Mouse (Mus musculus) forebrain, embryonic 11.5 days (tissue): ENCODE data around the gene Gp2. TPM values are rescaled to one million over a fixed set of nuclear protein-coding genes. Genes with fewer than 3 reads are reported as not detected.

ENCODE experiments used
- ATAC-seq: fragments of 200-750 bp; cut with Nextera tagmentation; replicated peaks from 2 replicates; pipeline ENCODE4 v1.8.0; 2017; ENCODE audit warnings: moderate TSS enrichment; ENCODE audit not compliant: low FRiP score
- DNase-seq: peaks from one replicate; pipeline ENCODE4 v3.0.0-alpha.2; 2017; ENCODE audit warnings: low spot score
- H3K27ac ChIP-seq: fragments of 300-500 bp; sonication (generic); 2 replicates; pipeline ENCODE4 v1.5.1; 2014; ENCODE audit warnings: low read depth, low read length
- H3K27me3 ChIP-seq: fragments of 300-500 bp; sonication (generic); 2 replicates; pipeline ENCODE4 v1.6.1; 2014; ENCODE audit warnings: mild to moderate bottlenecking, low read length, mixed read lengths; ENCODE audit not compliant: control insufficient read depth, insufficient read depth
- H3K36me3 ChIP-seq: fragments of 300-500 bp; sonication (generic); 2 replicates; pipeline ENCODE4 v1.6.1; 2014; ENCODE audit warnings: mild to moderate bottlenecking, low read length, moderate library complexity, mixed read lengths; ENCODE audit not compliant: control insufficient read depth, insufficient read depth
- H3K4me1 ChIP-seq: fragments of 300-500 bp; sonication (generic); replicated peaks from 2 replicates; pipeline ENCODE4 v1.6.1; 2014; ENCODE audit warnings: low read length, mixed read lengths; ENCODE audit not compliant: control insufficient read depth, insufficient read depth
- H3K4me2 ChIP-seq: fragments of 300-500 bp; sonication (generic); 2 replicates; pipeline ENCODE4 v1.6.1; 2014; ENCODE audit warnings: low read depth, mild to moderate bottlenecking, low read length, moderate library complexity, mixed read lengths; ENCODE audit not compliant: severe bottlenecking
- H3K4me3 ChIP-seq: fragments of 300-500 bp; sonication (generic); 2 replicates; pipeline ENCODE4 v1.5.1; 2014; ENCODE audit warnings: low read depth, low read length
- H3K9ac ChIP-seq: fragments of 300-500 bp; sonication (generic); 2 replicates; pipeline ENCODE4 v1.6.1; 2014; ENCODE audit warnings: low read length
- H3K9me3 ChIP-seq: fragments of 300-500 bp; sonication (generic); 2 replicates; pipeline ENCODE4 v1.6.1; 2016; ENCODE audit warnings: low read length, mixed read lengths; ENCODE audit not compliant: control insufficient read depth
- WGBS: fragments of 180-500 bp; shearing (Covaris S2); extraction: QIAGEN DNeasy Blood & Tissue Kit; methylation state at CpG from one replicate; pipeline ENCODE4 v1.1.7; 2014; 5-methylcytosine and 5-hydroxymethylcytosine counted together
- polyA plus RNA-seq: library from polyadenylated mRNA; unstranded; fragments of >200 nt; fragmentation: Nextera tagmentation; extraction: Ambion mirVana; gene quantifications from 2 replicates; pipeline ENCODE4 v1.2.1, GENCODE M21; 2014

Gp2 gene
- not detected in 2 replicates for polyA plus RNA-seq

GRCm38 (mm10) chr7:119459185-119459584, at the start of gene Gp2:
Gp2 (minus strand) TSS chr7:119459285.
- Histone ChIP-seq H3K27ac (no peak within 1 kb of the TSS), H3K27me3 (no peaks in the 10 kb centered on the region), H3K4me1 (no peaks in the 10 kb centered on the region), H3K4me3 (no peak within 1 kb of the TSS), H3K9me3 (no peaks in the 10 kb centered on the region), H3K9ac (no peak within 1 kb of the TSS), H3K4me2 (no peak within 1 kb of the TSS), H3K36me3 (no peaks in the 10 kb centered on the region)
- DNase-seq (no peak), ATAC-seq (no peak)
- 88% methylated on average over 6 of the region's 6 CpGs for WGBS

GRCm38 (mm10) chr7:119490041-119490780, 31.1 kb upstream of the Gp2 start:
- no peaks in the 10 kb centered on the region for H3K36me3 ChIP-seq
- no peak overlapping the region for H3K27ac ChIP-seq
- no peak overlapping the region for H3K4me3 ChIP-seq
- 86% methylated on average over 4 of the region's 4 CpGs for WGBS
- ATAC-seq (no peak), DNase-seq (no peak)
- H3K4me2 ChIP-seq = no peak overlapping the region
- H3K4me1 ChIP-seq = no peaks in the 10 kb centered on the region
- no peaks in the 10 kb centered on the region for H3K9me3 ChIP-seq
- no peaks in the 10 kb centered on the region for H3K27me3 ChIP-seq
- no peak overlapping the region for H3K9ac ChIP-seq

- DNase-seq (no peak), ATAC-seq (no peak)
- H3K4me2 ChIP-seq = no peak overlapping the region
- H3K9ac ChIP-seq = no peak overlapping the region
- H3K9me3 ChIP-seq = no peaks in the 10 kb centered on the region
- no peak overlapping the region for H3K4me3 ChIP-seq
- H3K36me3 ChIP-seq = no peaks in the 10 kb centered on the region
- no peak overlapping the region for H3K27ac ChIP-seq
- 89% methylated on average over 5 of the region's 5 CpGs for WGBS
- H3K27me3 ChIP-seq = no peaks in the 10 kb centered on the region
- H3K4me1 ChIP-seq = no peaks in the 10 kb centered on the region
Observed at GRCm38 (mm10) chr7:119486683-119487082, 27.6 kb upstream of the Gp2 start.

GRCm38 (mm10) chr7:119484154-119484553, 25.1 kb upstream of the Gp2 start:
- 87% methylated on average over 4 of the region's 4 CpGs for WGBS
- Histone ChIP-seq H3K4me2 (no peak overlapping the region), H3K4me3 (no peak overlapping the region), H3K9me3 (no peaks in the 10 kb centered on the region), H3K36me3 (no peaks in the 10 kb centered on the region), H3K9ac (no peak overlapping the region), H3K27me3 (no peaks in the 10 kb centered on the region), H3K4me1 (no peaks in the 10 kb centered on the region), H3K27ac (no peak overlapping the region)
- no peak for DNase-seq
- ATAC-seq = no peak

- Histone ChIP-seq H3K4me2 (no peak within 1 kb of the TSS), H3K9me3 (no peaks in the 10 kb centered on the region), H3K27me3 (no peaks in the 10 kb centered on the region), H3K27ac (no peak within 1 kb of the TSS), H3K4me3 (no peak within 1 kb of the TSS), H3K4me1 (no peaks in the 10 kb centered on the region), H3K36me3 (no peaks in the 10 kb centered on the region), H3K9ac (no peak within 1 kb of the TSS)
- ATAC-seq (no peak), DNase-seq (no peak)
Observed at GRCm38 (mm10) chr7:119479256-119479655, 20.2 kb upstream of the Gp2 start, which contains the start of gene Umod. Umod (minus strand) TSS chr7:119479282.

GRCm38 (mm10) chr7:119476500-119477389, 17.7 kb upstream of the Gp2 start:
- ATAC-seq (no peak), DNase-seq (no peak)
- no peaks in the 10 kb centered on the region for H3K4me1 ChIP-seq
- H3K4me2 ChIP-seq = no peak overlapping the region
- no peak overlapping the region for H3K27ac ChIP-seq
- WGBS = 80% methylated on average over 33 of the region's 33 CpGs
- H3K9me3 ChIP-seq = no peaks in the 10 kb centered on the region
- no peak overlapping the region for H3K9ac ChIP-seq
- H3K36me3 ChIP-seq = no peaks in the 10 kb centered on the region
- H3K4me3 ChIP-seq = no peak overlapping the region
- H3K27me3 ChIP-seq = no peaks in the 10 kb centered on the region

GRCm38 (mm10) chr7:119454192-119454591, 4.9 kb downstream of the Gp2 start:
- Histone ChIP-seq H3K9me3 (no peaks in the 10 kb centered on the region), H3K9ac (no peak overlapping the region), H3K4me2 (no peak overlapping the region), H3K36me3 (no peaks in the 10 kb centered on the region), H3K4me1 (no peaks in the 10 kb centered on the region), H3K27ac (no peak overlapping the region), H3K4me3 (no peak overlapping the region), H3K27me3 (no peaks in the 10 kb centered on the region)
- WGBS = 76% methylated on average over 7 of the region's 7 CpGs
- no peak for DNase-seq
- no peak for ATAC-seq

GRCm38 (mm10) chr7:119443849-119444248, 15.2 kb downstream of the Gp2 start:
- H3K9me3 ChIP-seq = no peaks in the 10 kb centered on the region
- 70% methylated on average over 4 of the region's 4 CpGs for WGBS
- no peaks in the 10 kb centered on the region for H3K27me3 ChIP-seq
- H3K36me3 ChIP-seq = no peaks in the 10 kb centered on the region
- DNase-seq (no peak), ATAC-seq (no peak)
- H3K4me2 ChIP-seq = no peak overlapping the region
- H3K9ac ChIP-seq = no peak overlapping the region
- no peak overlapping the region for H3K27ac ChIP-seq
- H3K4me3 ChIP-seq = no peak overlapping the region
- no peaks in the 10 kb centered on the region for H3K4me1 ChIP-seq
